Mouse (Mus musculus) heart, embryonic 13.5 days (tissue): ENCODE measurements around the gene C1qtnf6. TPM values are rescaled to one million over a fixed set of nuclear protein-coding genes. Genes with fewer than 3 reads are reported as not detected.

Experiments used
- ATAC-seq: fragments of 200-750 bp; cut with Nextera tagmentation; 2 replicates; pipeline ENCODE4 v1.8.0; 2017; ENCODE audit warnings: moderate TSS enrichment; ENCODE audit not compliant: insufficient number of reproducible peaks, low FRiP score, low TSS enrichment; ENCODE audit errors: extremely low read depth
- H3K27ac ChIP-seq: fragments of 300-500 bp; sonication (generic); replicated peaks from 2 replicates; pipeline ENCODE4 v1.5.1; 2015; ENCODE audit warnings: moderate library complexity, mild to moderate bottlenecking, inconsistent platforms
- H3K27me3 ChIP-seq: fragments of 300-500 bp; sonication (generic); replicated peaks from 2 replicates; pipeline ENCODE4 v1.6.1; 2015; ENCODE audit warnings: mild to moderate bottlenecking, inconsistent platforms
- H3K36me3 ChIP-seq: fragments of 300-500 bp; sonication (generic); 2 replicates; pipeline ENCODE4 v1.6.1; 2015; ENCODE audit warnings: mild to moderate bottlenecking, inconsistent platforms
- H3K4me1 ChIP-seq: fragments of 300-500 bp; sonication (generic); 2 replicates; pipeline ENCODE4 v1.6.1; 2015; ENCODE audit warnings: inconsistent platforms
- H3K4me2 ChIP-seq: fragments of 300-500 bp; sonication (generic); 2 replicates; pipeline ENCODE4 v1.6.1; 2015; ENCODE audit warnings: inconsistent platforms, mild to moderate bottlenecking, moderate library complexity
- H3K4me3 ChIP-seq: fragments of 300-500 bp; sonication (generic); 2 replicates; pipeline ENCODE4 v1.5.1; 2015; ENCODE audit warnings: moderate library complexity, mild to moderate bottlenecking, inconsistent platforms
- H3K9ac ChIP-seq: fragments of 300-500 bp; sonication (generic); 2 replicates; pipeline ENCODE4 v1.6.1; 2015; ENCODE audit warnings: inconsistent platforms, mild to moderate bottlenecking, moderate library complexity
- H3K9me3 ChIP-seq: fragments of 300-500 bp; sonication (generic); 2 replicates; pipeline ENCODE4 v1.6.1; 2016; ENCODE audit warnings: inconsistent platforms
- WGBS: fragments of 180-500 bp; shearing (Covaris S2); methylation state at CpG from one replicate; pipeline ENCODE4 v1.1.7; 2015; ENCODE audit warnings: mixed read lengths; 5-methylcytosine and 5-hydroxymethylcytosine counted together
- polyA plus RNA-seq: library from polyadenylated mRNA; unstranded; fragments of >200 nt; fragmentation: Nextera tagmentation; extraction: Ambion mirVana; gene quantifications from 2 replicates; pipeline ENCODE4 v1.2.1, GENCODE M21; 2015

The C1qtnf6 gene
- 28.7 and 31.8 TPM in 2 replicates for polyA plus RNA-seq

DNA sequence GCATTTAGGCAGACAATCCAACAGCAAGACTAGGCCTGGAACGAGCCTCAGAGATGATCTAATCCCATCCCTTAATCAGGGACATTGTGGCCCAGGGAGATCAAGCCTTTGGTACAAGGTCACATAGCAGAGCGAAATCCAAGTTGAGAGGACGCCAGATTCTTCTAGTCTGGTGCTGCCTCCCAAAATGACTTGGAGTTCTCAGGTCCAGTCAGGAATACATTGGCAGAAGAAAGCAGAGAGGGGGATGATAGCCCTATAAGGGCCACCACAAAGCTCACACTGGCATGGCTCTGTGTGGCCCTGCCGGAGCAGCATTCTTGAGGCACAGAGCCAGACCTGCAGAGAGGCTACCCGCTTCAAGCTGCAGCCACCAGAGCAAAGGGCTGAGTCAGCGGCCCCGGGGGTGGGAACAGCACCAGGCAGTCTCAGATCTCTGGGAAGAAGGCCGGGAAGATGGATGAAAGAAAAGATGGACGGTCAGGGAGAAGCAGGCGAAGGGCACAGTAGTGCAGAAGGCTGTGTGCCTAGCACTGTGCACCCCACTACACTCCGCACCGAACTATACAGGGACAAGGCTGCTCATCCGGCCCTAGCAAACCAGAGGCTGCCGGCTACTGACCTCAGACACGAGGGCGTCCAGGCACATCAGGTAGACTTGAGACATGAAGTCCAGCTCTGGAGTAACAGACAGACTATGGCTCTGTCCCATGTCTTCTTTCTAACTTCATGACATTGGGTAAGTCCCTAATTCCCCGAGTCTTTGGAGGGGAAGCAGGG, at the start of gene C1qtnf6:
Gene C1qtnf6 (minus strand): TSS at position 746 of the 780 bp plus-strand sequence.
- WGBS = 59% methylated on average over 17 of the region's 17 CpGs
- H3K36me3 ChIP-seq = peaks cover 6% of the 10 kb centered on the region
- ATAC-seq = no peak
- peak within 1 kb of the TSS; percentile 68 for H3K4me2 ChIP-seq
- no peaks in the 10 kb centered on the region for H3K27me3 ChIP-seq
- H3K4me3 ChIP-seq = peak within 1 kb of the TSS; percentile 46
- peak within 1 kb of the TSS; percentile 88 for H3K27ac ChIP-seq
- peaks cover 48% of the 10 kb centered on the region for H3K4me1 ChIP-seq
- peak within 1 kb of the TSS; percentile 85 for H3K9ac ChIP-seq
- no peaks in the 10 kb centered on the region for H3K9me3 ChIP-seq

DNA sequence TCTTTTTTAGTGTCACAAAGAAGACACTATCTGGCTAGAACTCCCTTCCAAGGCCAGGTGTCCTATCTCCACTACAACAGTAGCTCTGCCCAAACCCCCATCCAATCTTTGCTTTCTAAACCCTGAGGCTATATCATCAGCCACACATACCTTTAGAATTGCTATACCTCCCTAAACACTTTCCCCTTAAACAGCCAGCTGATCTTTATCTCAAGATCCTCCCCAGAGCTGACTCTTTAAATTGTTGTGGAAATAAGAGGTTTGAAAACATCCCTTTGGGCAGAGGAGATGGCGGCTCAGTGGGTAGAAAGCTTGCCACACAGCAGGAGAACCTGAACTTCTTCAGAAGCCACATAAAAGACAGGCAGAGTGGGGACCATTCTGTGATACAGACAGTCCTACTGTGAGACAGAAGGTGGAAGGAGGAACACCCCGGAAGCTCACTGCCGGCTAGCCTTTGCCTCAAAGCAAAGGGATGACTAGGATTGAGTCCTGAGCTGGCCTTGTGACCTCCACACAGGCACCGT, 45.1 kb upstream of the C1qtnf6 start:
- H3K4me1 ChIP-seq = peaks cover 34% of the 10 kb centered on the region
- H3K4me3 ChIP-seq = no peak overlapping the region
- H3K9me3 ChIP-seq = no peaks in the 10 kb centered on the region
- WGBS = 59% methylated on average over 3 of the region's 4 CpGs
- no peak overlapping the region for H3K4me2 ChIP-seq
- H3K9ac ChIP-seq = no peak overlapping the region
- H3K27ac ChIP-seq = no peak overlapping the region
- no peaks in the 10 kb centered on the region for H3K36me3 ChIP-seq
- H3K27me3 ChIP-seq = 0 out of 2 replicates have a peak, but pooled peaks cover 5% of the 10 kb centered on the region
- no peak for ATAC-seq

DNA sequence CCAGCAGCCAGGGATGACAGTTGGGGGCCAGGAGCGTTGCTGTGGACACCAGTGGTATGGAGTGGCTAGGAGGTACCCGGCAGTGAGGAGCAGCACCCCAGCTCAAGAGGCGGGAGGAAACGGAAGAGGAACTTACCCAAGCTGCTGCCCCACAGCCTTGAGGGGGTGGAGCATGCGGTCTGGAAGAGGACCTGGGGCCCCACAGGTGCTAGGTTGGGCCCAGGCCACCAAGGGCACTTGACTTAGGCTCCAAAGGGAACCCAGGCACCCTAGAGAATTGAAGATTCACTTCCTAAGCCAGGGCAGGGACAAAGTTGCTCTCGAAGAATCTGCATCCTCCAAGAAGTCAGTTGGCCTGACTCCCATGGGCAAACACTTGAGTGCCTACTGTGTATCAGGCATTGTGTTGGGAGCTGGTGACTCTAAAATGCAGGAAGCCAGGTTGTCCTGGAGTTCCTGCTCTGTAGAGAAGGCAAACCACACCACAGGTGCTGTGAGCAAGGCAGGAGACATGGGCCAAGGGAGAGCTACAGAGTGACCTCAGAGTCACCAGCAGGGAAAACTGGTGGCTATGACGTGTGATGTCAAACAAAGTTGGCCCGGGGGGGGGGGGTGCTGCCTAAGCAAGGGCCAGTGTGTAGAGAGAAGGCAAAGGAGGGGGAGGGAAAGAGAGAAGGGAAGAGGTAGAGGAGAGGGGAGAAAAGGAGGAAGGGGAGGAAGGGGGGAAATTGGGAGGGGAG, 41.6 kb upstream of the C1qtnf6 start, which contains the start of gene Rac2:
Gene Rac2 (minus strand): TSS at position 126 of the 740 bp plus-strand sequence.
- Histone ChIP-seq H3K27me3 (0 out of 2 replicates have a peak, but pooled peaks cover 5% of the 10 kb centered on the region), H3K4me3 (peak within 1 kb of the TSS; percentile 11; the same call in 1 of the 2 replicates), H3K36me3 (no peaks in the 10 kb centered on the region), H3K9me3 (no peaks in the 10 kb centered on the region), H3K27ac (peak within 1 kb of the TSS; percentile 58), H3K4me1 (peaks cover 19% of the 10 kb centered on the region), H3K4me2 (peak within 1 kb of the TSS; percentile 47), H3K9ac (peak within 1 kb of the TSS; percentile 41)
- WGBS = 72% methylated on average over 8 of the region's 8 CpGs
- no peak for ATAC-seq

DNA sequence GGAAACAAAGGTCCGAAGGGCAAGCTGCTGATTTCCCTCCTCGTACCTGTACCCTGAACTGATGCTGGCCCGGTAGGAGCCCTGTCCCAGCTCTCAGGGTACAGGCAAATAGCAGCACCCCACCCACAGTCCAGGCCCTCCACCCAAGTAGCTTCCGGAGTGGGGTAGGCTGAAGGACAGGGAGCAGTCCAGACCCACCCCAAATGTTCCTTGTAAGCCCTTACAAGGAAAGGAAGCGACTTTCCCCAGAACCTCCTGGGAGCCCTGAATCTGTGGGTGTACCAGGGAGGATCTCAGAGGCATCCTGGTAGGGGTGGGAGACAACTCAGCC, 41.0 kb upstream of the C1qtnf6 start:
- Histone ChIP-seq H3K4me1 (peaks cover 19% of the 10 kb centered on the region), H3K9ac (no peak overlapping the region), H3K36me3 (no peaks in the 10 kb centered on the region), H3K27ac (peak overlapping the region; percentile 58), H3K4me3 (peak overlapping the region; percentile 11; the same call in 1 of the 2 replicates), H3K27me3 (0 out of 2 replicates have a peak, but pooled peaks cover 5% of the 10 kb centered on the region), H3K9me3 (no peaks in the 10 kb centered on the region), H3K4me2 (peak overlapping the region; percentile 47)
- ATAC-seq = no peak
- 83% methylated on average over 5 of the region's 5 CpGs for whole genome bisulfite sequencing

DNA sequence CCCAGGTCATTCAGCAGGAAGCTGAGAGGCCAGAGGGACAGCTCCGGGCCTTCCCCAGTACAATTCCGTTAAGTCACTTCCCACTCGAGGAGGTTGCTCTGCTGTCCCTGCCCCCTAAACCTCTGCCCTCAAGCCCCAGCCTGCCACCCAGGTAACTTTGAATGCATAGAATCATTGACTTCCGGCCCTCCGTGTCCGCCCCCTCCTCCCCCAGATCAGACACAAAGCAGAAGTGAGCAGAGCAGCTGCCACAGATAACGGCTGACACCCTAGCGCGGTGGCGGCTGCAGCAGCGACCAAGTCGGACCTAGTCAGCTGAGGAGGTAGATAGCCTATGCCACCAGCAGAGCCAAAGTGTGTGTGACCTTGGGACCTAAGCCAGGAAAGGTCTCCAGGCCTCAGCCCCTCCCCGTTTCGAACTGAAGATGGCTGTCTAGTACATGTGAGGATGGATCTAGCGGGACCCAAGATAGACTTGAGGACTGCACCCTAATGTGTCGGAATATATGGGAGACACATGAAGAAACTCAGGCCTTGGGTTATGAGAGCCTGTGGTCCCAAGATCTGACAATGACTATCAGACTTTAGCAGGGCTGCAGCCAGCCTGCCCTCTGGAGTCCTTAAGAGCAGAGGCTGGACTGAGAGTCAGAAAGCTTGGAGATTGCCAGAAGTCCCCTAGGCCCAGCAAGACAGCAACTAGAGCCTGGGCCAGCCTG, 40.5 kb upstream of the C1qtnf6 start:
- Histone ChIP-seq H3K4me1 (peaks cover 19% of the 10 kb centered on the region), H3K9me3 (no peaks in the 10 kb centered on the region), H3K36me3 (no peaks in the 10 kb centered on the region), H3K27me3 (0 out of 2 replicates have a peak, but pooled peaks cover 5% of the 10 kb centered on the region), H3K4me2 (peak overlapping the region; percentile 47), H3K9ac (peak overlapping the region; percentile 41), H3K27ac (peak overlapping the region; percentile 58), H3K4me3 (peak overlapping the region; percentile 11; the same call in 1 of the 2 replicates)
- 14% methylated on average over 16 of the region's 16 CpGs for WGBS
- no peak for ATAC-seq

DNA sequence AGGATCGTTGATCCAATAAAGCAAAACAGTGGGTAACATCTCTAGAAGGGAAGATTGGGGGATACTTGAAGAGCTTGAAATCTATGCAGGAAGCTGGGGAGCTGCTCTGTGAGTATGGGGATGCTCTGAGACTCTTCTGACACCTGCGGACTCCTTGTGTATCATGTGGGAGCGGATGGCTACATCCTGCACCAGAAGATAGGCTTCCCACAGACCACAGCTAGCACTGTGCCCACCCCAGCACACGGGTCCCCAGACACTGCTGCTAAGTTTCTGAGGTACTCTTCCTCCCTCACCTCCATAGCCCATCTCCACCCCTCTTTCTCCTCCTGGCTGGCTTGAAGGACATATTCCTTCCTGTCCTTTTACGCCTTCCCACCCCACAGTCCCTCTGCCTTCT, 39.0 kb upstream of the C1qtnf6 start:
- Histone ChIP-seq H3K9me3 (no peaks in the 10 kb centered on the region), H3K27me3 (0 out of 2 replicates have a peak, but pooled peaks cover 5% of the 10 kb centered on the region), H3K27ac (no peak overlapping the region), H3K4me2 (no peak overlapping the region), H3K36me3 (no peaks in the 10 kb centered on the region), H3K4me1 (peaks cover 19% of the 10 kb centered on the region), H3K4me3 (no peak overlapping the region), H3K9ac (no peak overlapping the region)
- ATAC-seq = no peak
- 94% methylated on average over 5 of the region's 5 CpGs for WGBS

DNA sequence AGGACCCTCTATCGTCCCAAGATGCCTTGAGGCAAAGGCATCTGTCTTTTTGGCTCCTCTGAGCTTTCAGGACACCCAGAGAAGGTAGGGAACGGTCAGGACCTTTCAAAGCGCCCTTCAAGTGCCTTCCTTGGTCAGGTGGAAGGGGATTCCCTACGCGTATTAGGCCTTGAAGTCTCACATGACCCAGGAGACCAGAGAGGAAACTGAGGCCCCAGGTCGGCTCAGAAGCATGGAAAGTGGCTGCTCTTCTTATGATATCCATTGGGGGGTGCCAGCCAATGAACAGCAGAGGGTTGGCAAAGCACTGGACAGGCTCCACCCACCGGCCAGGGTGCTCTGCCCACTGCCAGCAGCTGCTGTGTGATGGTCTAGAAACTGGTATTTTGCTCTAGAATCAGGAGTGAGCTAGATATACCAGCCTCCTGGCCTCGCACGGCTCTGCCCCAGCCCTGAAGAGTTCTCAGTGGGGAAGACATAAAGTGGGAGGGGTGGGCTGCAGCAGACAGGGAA, 36.4 kb upstream of the C1qtnf6 start:
- WGBS = 71% methylated on average over 9 of the region's 9 CpGs
- Histone ChIP-seq H3K4me1 (peaks cover 16% of the 10 kb centered on the region), H3K4me3 (no peak overlapping the region)

DNA sequence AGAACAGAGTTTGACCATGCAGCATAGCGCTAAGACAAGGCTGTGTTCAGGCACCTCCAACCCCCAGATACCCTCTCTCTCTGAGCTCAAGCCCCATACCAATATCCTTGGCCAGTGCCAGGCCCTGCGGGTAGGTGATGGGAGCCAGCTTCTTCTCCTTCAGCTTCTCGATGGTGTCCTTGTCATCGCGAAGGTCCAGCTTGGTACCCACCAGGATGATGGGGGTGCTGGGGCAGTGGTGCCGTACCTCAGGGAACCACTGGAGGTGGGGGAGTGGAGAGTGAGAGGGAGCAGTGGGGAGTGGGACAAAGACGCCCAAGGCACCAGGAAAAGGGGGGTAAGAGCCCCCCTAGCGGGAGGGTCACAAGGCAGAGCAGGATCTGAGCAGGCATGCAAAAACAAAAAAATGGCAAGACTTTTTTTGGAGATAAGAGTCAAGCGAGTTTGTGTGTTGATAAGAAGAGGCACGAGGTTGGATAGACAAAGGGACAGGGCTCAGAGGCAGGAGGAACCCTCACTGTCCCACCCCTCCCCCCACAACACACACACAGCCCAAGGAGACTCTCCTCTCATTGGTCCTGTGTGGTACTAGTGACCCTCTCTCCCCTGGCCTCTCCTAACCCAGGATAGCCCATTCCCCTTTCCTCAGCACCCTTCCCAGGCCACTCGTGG, 33.7 kb upstream of the C1qtnf6 start:
- Histone ChIP-seq H3K4me3 (no peak overlapping the region), H3K4me1 (no peaks in the 10 kb centered on the region), H3K4me2 (no peak overlapping the region), H3K36me3 (no peaks in the 10 kb centered on the region), H3K9me3 (no peaks in the 10 kb centered on the region), H3K27ac (no peak overlapping the region), H3K27me3 (no peaks in the 10 kb centered on the region), H3K9ac (no peak overlapping the region)
- 63% methylated on average over 11 of the region's 11 CpGs for WGBS
- ATAC-seq = no peak

More for the DNA sequence above, 36.4 kb upstream of the C1qtnf6 start:
- Histone ChIP-seq H3K9ac (no peak overlapping the region), H3K9me3 (no peaks in the 10 kb centered on the region), H3K4me2 (no peak overlapping the region), H3K27me3 (no peaks in the 10 kb centered on the region), H3K27ac (no peak overlapping the region), H3K36me3 (no peaks in the 10 kb centered on the region)
- no peak for ATAC-seq

DNA sequence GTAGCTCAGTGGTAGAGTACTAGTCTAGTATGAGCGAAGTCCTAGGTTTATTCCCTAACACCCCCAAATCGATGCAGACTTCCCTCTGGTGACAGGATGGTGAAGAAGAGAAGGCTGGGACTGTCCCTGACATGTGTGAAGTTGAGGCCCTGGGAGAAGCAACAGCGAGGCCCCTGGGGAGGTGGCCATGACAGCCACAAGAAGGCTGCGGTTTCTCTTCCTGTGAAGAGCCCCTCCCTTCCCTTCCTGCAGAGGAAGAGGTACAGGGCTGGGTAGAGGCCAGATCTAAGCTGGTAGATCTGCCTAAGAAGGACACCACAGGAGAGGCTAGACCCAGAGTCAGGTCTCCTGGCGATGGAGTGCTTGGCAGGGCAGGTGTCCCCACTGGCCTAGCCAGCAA, 32.7 kb upstream of the C1qtnf6 start:
- 58% methylated on average over 5 of the region's 5 CpGs for WGBS
- Histone ChIP-seq H3K4me3 (no peak overlapping the region), H3K27ac (no peak overlapping the region), H3K4me2 (no peak overlapping the region), H3K4me1 (no peaks in the 10 kb centered on the region), H3K9ac (no peak overlapping the region), H3K27me3 (no peaks in the 10 kb centered on the region), H3K9me3 (no peaks in the 10 kb centered on the region), H3K36me3 (no peaks in the 10 kb centered on the region)
- no peak for ATAC-seq

DNA sequence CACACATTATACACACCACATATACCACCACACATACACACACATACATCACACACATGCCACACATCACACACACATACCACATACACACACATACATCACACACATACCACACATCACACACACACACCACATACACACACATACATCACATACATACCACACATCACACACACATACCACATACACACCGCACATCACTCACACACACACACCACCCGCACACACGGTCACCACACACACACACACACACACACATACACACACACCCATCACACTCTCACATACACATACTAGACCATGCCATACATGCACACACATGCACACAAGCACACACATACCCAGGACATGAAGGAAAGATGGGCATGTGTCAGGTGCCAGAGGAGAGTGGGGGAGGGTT, 32.1 kb upstream of the C1qtnf6 start:
- Histone ChIP-seq H3K27ac (no peak overlapping the region), H3K36me3 (no peaks in the 10 kb centered on the region), H3K4me2 (no peak overlapping the region), H3K4me3 (no peak overlapping the region), H3K27me3 (no peaks in the 10 kb centered on the region), H3K9me3 (no peaks in the 10 kb centered on the region), H3K9ac (no peak overlapping the region), H3K4me1 (no peaks in the 10 kb centered on the region)
- ATAC-seq = no peak
- WGBS = 96% methylated on average over 3 of the region's 3 CpGs
